Mouse (Mus musculus) neural tube, embryonic 12.5 days (tissue): ENCODE measurements around the gene Sobp. TPM values are rescaled to one million over a fixed set of nuclear protein-coding genes. Genes with fewer than 3 reads are reported as not detected.

Experiments used
- ATAC-seq: fragments of 200-750 bp; cut with Nextera tagmentation; 2 replicates; pipeline ENCODE4 v1.8.0; 2017; ENCODE audit warnings: low read depth, mild to moderate bottlenecking, moderate TSS enrichment, moderate library complexity; ENCODE audit not compliant: low FRiP score
- H3K27ac ChIP-seq: fragments of 300-500 bp; sonication (generic); 2 replicates; pipeline ENCODE4 v1.5.1; 2016
- H3K27me3 ChIP-seq: fragments of 300-500 bp; sonication (generic); replicated peaks from 2 replicates; pipeline ENCODE4 v1.6.1; 2016; ENCODE audit warnings: mild to moderate bottlenecking
- H3K36me3 ChIP-seq: fragments of 300-500 bp; sonication (generic); 2 replicates; pipeline ENCODE4 v1.6.1; 2016; ENCODE audit warnings: mild to moderate bottlenecking
- H3K4me1 ChIP-seq: fragments of 300-500 bp; sonication (generic); 2 replicates; pipeline ENCODE4 v1.6.1; 2016
- H3K4me2 ChIP-seq: fragments of 300-500 bp; sonication (generic); replicated peaks from 2 replicates; pipeline ENCODE4 v1.6.1; 2016; ENCODE audit warnings: mild to moderate bottlenecking
- H3K4me3 ChIP-seq: fragments of 300-500 bp; sonication (generic); 2 replicates; pipeline ENCODE4 v1.5.1; 2016
- H3K9ac ChIP-seq: fragments of 300-500 bp; sonication (generic); 2 replicates; pipeline ENCODE4 v1.6.1; 2016; ENCODE audit warnings: mild to moderate bottlenecking
- H3K9me3 ChIP-seq: fragments of 300-500 bp; sonication (generic); 2 replicates; pipeline ENCODE4 v1.6.1; 2016; ENCODE audit warnings: mild to moderate bottlenecking
- WGBS: fragments of 180-500 bp; shearing (Covaris S2); methylation state at CpG from one replicate; pipeline ENCODE4 v1.1.7; 2016; 5-methylcytosine and 5-hydroxymethylcytosine counted together
- polyA plus RNA-seq: library from polyadenylated mRNA; unstranded; fragments of >200 nt; fragmentation: Nextera tagmentation; extraction: Ambion mirVana; gene quantifications from 2 replicates; pipeline ENCODE4 v1.2.1, GENCODE M21; 2016

The Sobp gene
- polyA plus RNA-seq, 1 experiment from 2014 or later, result 6.1 TPM

DNA sequence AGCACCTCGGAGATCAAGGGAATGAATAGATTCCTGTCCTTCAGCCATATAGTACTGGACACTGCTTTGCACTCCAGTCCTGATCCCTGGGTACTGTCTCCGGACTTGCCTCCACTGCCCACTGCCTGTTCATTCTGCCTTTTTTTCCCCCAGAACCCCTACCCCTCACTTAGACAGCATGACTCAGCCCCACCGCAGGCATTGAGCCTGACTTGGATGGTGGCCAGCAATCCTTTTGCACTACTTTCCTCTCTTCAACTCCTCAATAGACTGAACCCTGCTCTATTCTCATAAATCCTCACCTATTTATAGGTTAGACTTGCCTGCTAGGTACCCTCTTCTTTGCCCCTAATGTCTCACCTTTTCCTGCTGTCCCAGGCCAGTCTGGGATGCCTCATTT is 93.0 kb downstream of the Sobp start:
- H3K9ac ChIP-seq, result no peak overlapping the region
- ATAC-seq, result no peak
- no peak overlapping the region for H3K27ac ChIP-seq
- H3K4me2 ChIP-seq, result no peak overlapping the region
- no peaks in the 10 kb centered on the region for H3K9me3 ChIP-seq
- H3K4me3 ChIP-seq, result no peak overlapping the region
- no peaks in the 10 kb centered on the region for H3K36me3 ChIP-seq
- WGBS, result 81% methylated on average over 3 of the region's 3 CpGs
- H3K27me3 ChIP-seq, result no peaks in the 10 kb centered on the region
- peaks cover 17% of the 10 kb centered on the region for H3K4me1 ChIP-seq

DNA sequence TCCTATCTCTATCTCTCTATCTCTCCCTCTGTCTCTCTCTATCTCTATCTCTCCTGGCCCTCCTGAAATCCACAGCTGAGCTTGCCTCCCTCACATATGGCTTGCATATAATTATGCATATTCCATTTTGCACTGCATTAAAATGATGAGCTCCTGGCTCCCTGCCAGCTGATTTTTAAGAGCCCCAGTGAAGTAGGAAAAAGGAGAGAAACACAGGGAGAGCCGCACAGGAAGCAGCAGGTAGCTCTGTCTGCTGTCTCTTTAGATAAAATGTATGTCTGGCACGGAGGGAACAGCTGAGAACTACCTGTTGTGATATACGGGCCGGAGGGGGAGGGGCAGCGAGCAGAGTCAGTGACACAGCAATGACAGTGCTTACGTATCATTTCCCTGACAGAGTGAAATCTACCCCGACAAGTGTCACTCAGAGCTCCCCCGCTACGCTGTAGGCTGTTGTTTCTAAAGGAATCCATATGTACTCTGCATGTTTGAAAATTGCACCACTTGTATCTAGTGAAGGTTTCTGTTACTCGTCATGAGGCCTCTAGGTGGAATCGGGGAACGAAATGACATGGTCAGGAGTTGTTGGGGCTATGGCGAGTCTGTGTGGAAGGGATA is 98.7 kb downstream of the Sobp start:
- no peak overlapping the region for H3K27ac ChIP-seq
- no peak; the same call in 1 of the 2 replicates for ATAC-seq

DNA sequence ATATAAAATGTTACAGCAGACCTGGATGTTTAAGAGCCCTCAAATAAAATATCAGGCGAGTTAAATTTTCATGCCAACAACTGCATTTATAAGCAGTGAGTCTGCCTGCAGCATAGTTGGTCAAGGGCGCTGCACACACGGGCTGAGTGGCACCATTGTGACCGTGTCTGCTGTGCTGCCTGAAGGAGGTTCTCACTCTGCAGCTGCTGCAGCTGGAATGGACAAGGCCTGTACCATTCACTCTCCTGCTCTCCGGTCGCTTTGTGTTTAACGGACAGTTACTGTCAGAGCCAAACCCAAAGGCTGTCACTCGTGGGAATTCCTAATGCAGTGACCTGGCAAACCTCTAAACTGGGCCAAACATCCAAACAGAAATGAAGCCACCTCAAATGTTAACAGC is 101.0 kb downstream of the Sobp start:
- H3K4me1 ChIP-seq, result peaks cover 16% of the 10 kb centered on the region
- WGBS, result 51% methylated on average over 8 of the region's 8 CpGs
- no peak overlapping the region for H3K4me3 ChIP-seq
- H3K27ac ChIP-seq, result no peak overlapping the region
- ATAC-seq, result no peak
- no peaks in the 10 kb centered on the region for H3K9me3 ChIP-seq
- no peak overlapping the region for H3K4me2 ChIP-seq
- no peaks in the 10 kb centered on the region; the same call in 1 of the 2 replicates for H3K36me3 ChIP-seq
- H3K27me3 ChIP-seq, result no peaks in the 10 kb centered on the region
- H3K9ac ChIP-seq, result no peak overlapping the region

More for the DNA sequence above, 98.7 kb downstream of the Sobp start:
- H3K4me1 ChIP-seq, result peaks cover 16% of the 10 kb centered on the region
- H3K4me2 ChIP-seq, result no peak overlapping the region
- no peaks in the 10 kb centered on the region for H3K36me3 ChIP-seq
- H3K9me3 ChIP-seq, result no peaks in the 10 kb centered on the region
- WGBS, result 74% methylated on average over 13 of the region's 13 CpGs
- no peak overlapping the region for H3K9ac ChIP-seq
- H3K4me3 ChIP-seq, result no peak overlapping the region
- no peaks in the 10 kb centered on the region for H3K27me3 ChIP-seq

DNA sequence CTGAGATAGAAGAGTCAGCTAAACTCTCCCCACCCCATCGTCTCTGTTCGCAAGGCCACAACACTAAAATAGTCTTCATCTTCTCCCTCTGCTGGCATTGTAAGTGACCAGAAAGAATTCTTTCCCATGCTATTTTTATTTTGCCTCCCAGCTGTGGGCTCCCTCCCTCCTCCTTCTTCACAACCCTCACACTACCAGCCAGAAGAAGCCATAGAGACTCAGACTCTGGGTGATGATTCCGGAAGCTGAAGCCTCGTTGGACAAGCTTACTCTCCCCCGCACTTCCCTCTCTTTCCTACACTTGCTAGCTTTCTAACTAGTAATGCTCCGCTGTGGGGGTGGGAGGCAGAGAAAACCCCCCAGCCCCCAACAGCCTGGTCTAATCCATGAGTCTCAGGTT is 103.4 kb downstream of the Sobp start:
- H3K27ac ChIP-seq, result no peak overlapping the region
- H3K27me3 ChIP-seq, result no peaks in the 10 kb centered on the region
- no peak overlapping the region for H3K4me3 ChIP-seq
- H3K36me3 ChIP-seq, result no peaks in the 10 kb centered on the region; the same call in 1 of the 2 replicates
- ATAC-seq, result no peak
- H3K4me2 ChIP-seq, result no peak overlapping the region
- H3K9ac ChIP-seq, result no peak overlapping the region
- peaks cover 16% of the 10 kb centered on the region for H3K4me1 ChIP-seq
- 90% methylated on average over 6 of the region's 6 CpGs for WGBS
- H3K9me3 ChIP-seq, result no peaks in the 10 kb centered on the region

DNA sequence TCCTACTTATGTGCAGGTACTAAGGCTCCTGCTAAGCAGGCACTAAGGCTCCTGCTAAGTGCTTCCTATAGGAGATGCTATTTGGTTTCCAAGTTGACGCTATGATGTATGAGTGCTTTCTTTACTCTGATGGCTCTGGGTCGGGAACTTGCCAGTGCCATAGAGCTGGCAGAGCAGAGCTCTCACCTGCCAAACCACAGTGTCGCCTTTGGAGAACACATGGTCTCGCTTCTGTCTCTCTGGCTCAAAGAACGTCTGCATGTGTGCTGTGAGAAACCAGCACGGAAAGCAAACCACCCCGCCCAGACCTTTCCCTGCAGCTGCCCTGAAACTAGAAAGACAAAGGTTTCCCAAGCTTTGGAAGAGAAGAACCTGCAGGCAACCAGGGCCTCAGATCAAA is 109.0 kb downstream of the Sobp start:
- no peaks in the 10 kb centered on the region for H3K9me3 ChIP-seq
- H3K27me3 ChIP-seq, result no peaks in the 10 kb centered on the region
- ATAC-seq, result no peak
- no peaks in the 10 kb centered on the region; the same call in 1 of the 2 replicates for H3K36me3 ChIP-seq
- no peak overlapping the region for H3K27ac ChIP-seq
- H3K4me1 ChIP-seq, result peaks cover 6% of the 10 kb centered on the region; the same call in 1 of the 2 replicates
- H3K9ac ChIP-seq, result no peak overlapping the region
- 84% methylated on average over 7 of the region's 7 CpGs for WGBS
- H3K4me2 ChIP-seq, result no peak overlapping the region
- H3K4me3 ChIP-seq, result no peak overlapping the region

DNA sequence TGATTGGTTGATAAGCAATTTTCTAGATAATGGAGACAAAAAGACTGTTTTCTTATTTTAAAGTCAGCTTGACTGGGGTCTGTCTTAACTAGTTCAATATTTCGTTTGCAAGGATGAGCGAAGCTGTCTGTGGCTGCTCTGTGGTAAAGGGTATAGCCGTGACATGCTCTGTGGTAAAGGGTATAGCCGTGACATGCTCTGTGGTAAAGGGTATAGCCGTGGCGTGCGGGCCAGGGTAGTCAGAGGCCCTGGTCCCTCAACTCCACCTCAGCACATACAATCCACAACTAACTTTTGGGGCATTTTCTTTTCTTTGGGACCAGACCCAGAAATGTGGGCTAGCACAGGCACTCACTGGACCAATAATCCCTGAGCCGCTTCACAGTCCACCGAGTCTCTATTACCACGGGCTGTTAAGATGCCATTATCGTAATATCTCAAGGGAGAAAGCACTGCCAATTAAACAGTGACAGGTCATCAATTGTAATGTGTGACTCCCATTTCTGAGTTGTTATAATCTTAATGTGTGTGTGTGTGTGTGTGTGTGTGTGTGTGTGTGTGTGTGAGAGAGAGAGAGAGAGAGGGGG is 112.7 kb downstream of the Sobp start:
- Histone ChIP-seq H3K27ac (no peak overlapping the region), H3K36me3 (no peaks in the 10 kb centered on the region), H3K4me1 (peaks cover 6% of the 10 kb centered on the region; the same call in 1 of the 2 replicates), H3K27me3 (no peaks in the 10 kb centered on the region), H3K4me3 (no peak overlapping the region), H3K9ac (no peak overlapping the region), H3K9me3 (no peaks in the 10 kb centered on the region), H3K4me2 (no peak overlapping the region)
- ATAC-seq, result peak; percentile 63
- WGBS, result 72% methylated on average over 11 of the region's 11 CpGs

DNA sequence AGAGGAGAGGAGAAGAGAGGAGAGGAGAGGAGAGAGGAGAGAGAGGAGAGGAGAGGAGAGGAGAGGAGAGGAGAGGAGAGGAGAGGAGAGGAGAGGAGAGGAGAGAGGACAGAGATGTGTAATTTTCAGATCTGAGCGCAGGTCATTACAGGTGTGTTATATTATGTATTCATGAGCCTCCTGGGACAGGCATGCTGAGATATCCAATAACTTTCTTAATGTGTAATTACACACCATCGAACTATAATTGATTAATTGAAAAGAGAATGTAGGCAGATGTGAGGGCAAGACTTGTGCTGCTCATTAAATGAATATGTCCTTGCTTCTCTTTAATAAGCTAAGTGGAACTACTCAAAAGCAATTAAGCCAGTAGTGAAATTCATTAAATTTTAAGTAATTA is 118.9 kb downstream of the Sobp start:
- Histone ChIP-seq H3K4me1 (peaks cover 18% of the 10 kb centered on the region), H3K9ac (no peak overlapping the region), H3K27me3 (0 out of 2 replicates have a peak, but pooled peaks cover 4% of the 10 kb centered on the region), H3K36me3 (no peaks in the 10 kb centered on the region), H3K4me2 (no peak overlapping the region), H3K27ac (no peak overlapping the region), H3K9me3 (no peaks in the 10 kb centered on the region), H3K4me3 (no peak overlapping the region)
- no peak for ATAC-seq
- WGBS, result 79% methylated on average over 2 of the region's 2 CpGs

DNA sequence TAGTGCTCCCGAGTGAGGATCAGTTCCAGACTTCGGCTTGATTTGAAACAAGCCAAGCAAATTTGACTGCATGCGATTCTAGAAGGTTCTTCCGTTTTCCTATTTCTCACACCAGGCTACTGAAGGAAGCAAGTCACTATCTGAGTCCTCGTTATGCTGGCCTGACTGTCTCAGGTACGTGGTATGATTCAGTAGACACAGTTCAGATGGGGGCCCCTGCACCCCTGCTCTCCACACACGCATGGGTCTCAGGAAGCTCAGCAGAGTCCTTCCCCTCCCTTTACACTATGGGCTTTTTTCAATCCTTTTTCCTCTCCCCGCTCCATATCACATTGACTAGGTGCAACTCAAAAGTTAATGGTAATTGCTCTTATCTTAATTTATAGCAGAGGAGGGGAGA is 119.6 kb downstream of the Sobp start:
- no peak for ATAC-seq
- Histone ChIP-seq H3K9me3 (no peaks in the 10 kb centered on the region), H3K4me1 (peaks cover 18% of the 10 kb centered on the region), H3K36me3 (no peaks in the 10 kb centered on the region), H3K4me3 (no peak overlapping the region), H3K4me2 (no peak overlapping the region), H3K27ac (no peak overlapping the region), H3K27me3 (0 out of 2 replicates have a peak, but pooled peaks cover 4% of the 10 kb centered on the region), H3K9ac (no peak overlapping the region)
- 81% methylated on average over 8 of the region's 8 CpGs for WGBS

DNA sequence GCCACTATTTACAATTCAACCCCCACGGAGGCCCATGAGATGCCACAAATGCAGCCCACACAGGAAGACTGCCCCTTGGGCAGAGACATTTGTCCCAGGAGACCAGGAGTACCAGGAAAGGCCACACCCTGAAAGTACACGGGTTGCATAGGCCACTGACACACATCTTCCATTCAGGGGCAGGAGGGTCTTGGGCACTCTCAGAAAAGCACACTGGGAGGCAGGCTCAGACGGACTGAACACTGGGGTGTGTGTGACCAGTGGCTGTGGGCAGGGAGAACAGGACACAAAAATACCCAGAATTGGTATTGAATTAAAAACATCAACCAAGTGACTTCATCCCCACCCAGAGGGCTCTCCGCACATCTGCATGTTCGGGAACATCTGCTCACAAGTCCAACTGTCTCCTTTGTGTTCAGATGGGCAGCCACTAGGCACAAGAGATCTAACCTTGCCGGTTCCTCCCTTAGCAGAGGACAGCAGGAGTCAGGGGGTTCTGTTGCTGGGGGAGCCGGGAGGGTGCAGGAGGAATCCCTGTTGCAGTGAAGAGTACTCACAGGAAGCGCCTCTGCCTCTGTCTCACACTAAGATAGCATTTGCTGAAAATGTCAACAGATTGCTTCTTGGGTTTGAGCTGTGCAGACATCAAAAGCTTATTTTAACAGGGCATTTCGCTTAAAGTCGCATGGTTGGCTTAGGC is 120.3 kb downstream of the Sobp start:
- H3K36me3 ChIP-seq, result no peaks in the 10 kb centered on the region
- H3K27me3 ChIP-seq, result 0 out of 2 replicates have a peak, but pooled peaks cover 4% of the 10 kb centered on the region
- no peaks in the 10 kb centered on the region for H3K9me3 ChIP-seq
- no peak overlapping the region for H3K9ac ChIP-seq
- ATAC-seq, result no peak
- no peak overlapping the region for H3K4me2 ChIP-seq
- peaks cover 18% of the 10 kb centered on the region for H3K4me1 ChIP-seq
- no peak overlapping the region for H3K27ac ChIP-seq
- 57% methylated on average over 10 of the region's 10 CpGs for WGBS
- H3K4me3 ChIP-seq, result no peak overlapping the region

DNA sequence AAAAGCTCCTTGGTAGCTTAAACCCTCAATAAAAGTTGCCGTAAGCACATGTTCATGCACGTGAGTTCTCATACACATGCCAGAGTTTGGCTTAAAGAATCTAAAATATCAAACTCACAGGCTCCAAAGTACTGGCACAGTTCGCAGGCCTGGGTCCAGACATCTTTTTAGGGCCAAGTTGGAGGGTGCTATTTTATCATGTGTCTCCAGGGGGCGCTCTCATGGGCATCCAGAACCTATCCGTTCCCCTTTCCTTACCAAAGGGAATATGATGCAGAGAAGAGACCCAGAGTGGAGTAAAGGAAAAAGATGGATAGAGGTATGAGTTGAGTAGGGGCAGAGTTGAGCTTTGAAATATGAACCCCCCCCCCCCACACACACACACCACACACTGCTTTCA is 121.9 kb downstream of the Sobp start:
- no peak overlapping the region for H3K27ac ChIP-seq
- H3K27me3 ChIP-seq, result 0 out of 2 replicates have a peak, but pooled peaks cover 4% of the 10 kb centered on the region
- H3K4me2 ChIP-seq, result no peak overlapping the region
- no peak for ATAC-seq
- H3K9ac ChIP-seq, result no peak overlapping the region
- WGBS, result 52% methylated on average over 5 of the region's 5 CpGs
- H3K36me3 ChIP-seq, result no peaks in the 10 kb centered on the region
- H3K4me3 ChIP-seq, result no peak overlapping the region
- no peaks in the 10 kb centered on the region for H3K9me3 ChIP-seq
- H3K4me1 ChIP-seq, result peaks cover 18% of the 10 kb centered on the region

DNA sequence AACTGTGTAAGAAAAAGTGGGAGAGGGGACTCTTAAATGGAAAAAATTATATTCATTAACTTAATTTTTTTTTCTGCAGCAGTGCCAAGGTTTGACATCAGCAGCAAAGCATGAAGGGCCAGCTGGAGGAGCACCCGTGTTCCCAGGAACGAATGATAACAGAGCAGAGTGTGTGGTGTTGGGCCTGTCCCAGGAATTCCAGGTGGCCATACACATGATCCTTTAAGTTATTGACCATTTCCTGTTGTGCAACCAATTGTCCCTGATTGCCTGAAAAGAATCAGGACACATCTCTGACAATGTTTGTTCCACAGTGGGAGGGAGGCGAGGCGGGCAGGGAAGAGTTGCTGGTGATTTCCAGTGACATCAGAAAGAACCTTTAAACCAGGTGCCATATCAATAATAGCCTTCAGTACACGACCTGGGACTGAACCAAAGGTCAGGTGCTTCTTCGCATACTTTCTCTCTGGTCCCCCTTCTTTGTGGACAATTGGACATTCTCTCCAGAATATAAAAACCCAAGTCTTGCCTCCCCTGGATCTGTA is 126.5 kb downstream of the Sobp start:
- ATAC-seq, result no peak
- 73% methylated on average over 6 of the region's 6 CpGs for WGBS

More for the DNA sequence above, 126.5 kb downstream of the Sobp start:
- Histone ChIP-seq H3K27ac (no peak overlapping the region), H3K9ac (no peak overlapping the region), H3K36me3 (no peaks in the 10 kb centered on the region), H3K4me3 (no peak overlapping the region), H3K4me1 (peaks cover 21% of the 10 kb centered on the region), H3K4me2 (no peak overlapping the region), H3K27me3 (0 out of 2 replicates have a peak, but pooled peaks cover 3% of the 10 kb centered on the region), H3K9me3 (no peaks in the 10 kb centered on the region)
